Mouse (Mus musculus): Measurements from ENCODE around the gene Erc2.
A peak's percentile ranks its signal among the peaks of the same experiment; 100 is the strongest.

The Erc2 gene

DNA sequence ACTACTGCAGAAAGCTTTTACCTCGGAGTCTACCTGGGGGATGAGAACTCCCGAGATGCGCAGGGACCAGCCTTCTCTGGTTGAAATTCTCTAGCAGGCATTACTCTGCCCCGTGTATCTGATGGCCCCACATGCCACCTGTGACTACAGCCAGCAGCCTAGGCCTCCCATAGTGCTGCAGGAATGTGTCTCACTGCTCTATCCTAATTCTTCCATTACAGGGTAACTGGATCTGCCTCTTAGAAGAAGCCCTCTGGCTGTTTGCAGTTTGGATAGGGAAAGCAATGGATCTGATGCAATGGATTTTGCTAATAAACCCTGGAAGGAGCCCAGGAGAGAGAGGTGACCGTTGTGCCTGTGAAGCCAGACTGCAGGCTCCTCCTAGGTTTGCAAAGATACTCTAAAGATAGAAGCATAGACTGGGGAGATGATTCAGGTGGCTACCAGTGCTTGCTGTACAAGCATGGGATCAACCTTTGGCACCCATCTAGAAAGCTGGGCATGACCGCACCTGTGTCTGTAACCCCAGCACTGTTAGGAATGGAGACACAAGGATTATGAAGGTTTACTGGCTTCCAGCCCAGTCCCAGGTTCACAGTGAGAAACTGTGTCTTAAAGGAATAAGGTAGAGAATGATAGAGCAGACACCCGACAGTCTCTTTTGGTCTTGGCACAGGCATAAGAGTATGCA, 821.2 kb downstream of the Erc2 start:
- DNase-seq (ENCODE audit: low spot score), result no peak

DNA sequence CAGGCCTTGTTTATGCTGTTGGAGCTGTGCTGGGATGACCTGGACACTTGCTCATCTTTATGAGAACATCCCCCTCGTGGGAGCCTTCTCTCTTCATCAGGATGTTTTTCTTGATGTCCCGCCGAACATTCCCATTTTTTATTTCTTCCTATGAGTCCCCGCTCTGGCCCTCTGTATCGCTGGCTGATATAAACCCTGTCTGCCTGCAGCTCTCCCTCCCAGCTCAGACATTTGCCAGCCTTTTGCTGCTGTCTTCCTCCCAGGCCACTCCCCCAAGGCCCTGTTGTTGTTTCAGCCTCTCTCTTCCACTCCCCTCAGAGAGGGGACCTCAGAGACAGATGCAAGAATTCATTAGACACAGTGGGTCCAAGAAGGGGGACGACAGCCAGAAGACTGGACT, 823.5 kb downstream of the Erc2 start:
- DNase-seq (ENCODE audit: low spot score), result no peak

DNA sequence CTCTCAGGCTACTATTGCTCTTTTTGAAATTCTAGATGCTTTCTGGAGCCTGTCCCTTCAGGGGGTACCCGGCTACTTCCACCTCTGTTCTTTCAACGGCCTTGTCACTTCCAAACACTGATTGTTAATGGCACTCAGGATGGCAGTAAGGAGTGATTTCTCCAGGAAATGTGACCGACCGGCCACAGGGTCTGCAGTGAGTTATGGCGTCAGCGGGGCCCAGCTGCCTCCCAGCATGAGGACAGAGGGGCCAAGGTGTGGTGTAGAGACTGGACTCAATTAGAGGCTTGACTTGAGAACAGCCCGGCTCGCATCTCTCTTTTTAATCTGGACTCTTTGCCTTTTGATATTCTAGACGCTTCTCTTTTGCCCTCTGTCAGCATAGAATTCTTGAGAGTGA, 829.5 kb downstream of the Erc2 start:
- DNase-seq (ENCODE audit: low spot score), result no peak

DNA sequence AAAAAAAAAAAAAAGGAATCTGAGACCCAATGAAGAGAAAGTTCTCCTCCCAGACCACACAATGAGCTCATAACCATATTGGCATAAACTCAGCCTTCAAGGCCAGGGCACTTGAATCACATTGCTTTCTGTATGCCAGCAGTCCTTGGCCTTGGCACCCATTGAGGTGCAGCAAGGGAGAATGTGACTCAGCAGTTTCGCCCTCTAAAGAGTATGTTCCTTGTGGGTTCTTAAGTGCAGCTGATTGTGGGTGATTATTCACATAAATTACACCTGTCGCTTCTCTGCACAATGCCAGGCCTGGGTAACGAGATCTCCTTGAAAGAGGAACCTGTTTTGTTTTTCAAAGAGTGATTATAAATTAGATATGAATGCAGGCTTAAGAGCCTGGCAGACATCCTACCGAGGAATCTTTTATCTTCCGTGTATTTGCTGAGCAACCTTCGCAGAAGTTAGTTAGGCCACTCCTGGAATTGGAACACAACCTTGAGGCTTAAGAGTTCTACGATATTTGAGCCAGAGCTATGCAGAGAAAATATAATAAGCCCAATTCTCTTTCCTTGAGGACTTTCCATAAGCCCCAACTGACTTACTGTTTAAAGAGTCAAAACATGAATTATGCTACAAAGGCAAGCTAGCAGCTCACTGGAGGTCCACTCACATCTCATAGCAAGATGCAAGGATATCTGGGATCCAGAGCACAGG, 834.3 kb downstream of the Erc2 start:
- DNase-seq (ENCODE audit: low spot score), result no peak

DNA sequence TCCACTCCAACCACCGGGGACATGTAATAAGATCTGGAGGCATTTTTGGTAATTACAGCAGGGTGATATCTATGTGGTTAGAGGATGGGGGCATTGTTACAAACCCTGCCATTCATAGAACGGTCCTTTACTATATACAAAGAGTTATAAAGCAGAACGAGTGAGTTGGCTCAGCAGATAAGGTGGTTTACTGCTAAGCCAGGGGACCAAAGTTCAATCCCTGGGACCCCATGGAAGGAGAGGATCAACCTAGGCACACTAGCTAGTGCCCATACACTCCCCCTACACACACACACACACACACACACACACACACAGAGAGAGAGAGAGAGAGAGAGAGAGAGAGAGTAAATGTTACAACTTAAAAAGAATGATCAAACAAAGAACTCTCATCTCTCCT, 835.2 kb downstream of the Erc2 start:
- no peak for DNase-seq (ENCODE audit: low spot score)

DNA sequence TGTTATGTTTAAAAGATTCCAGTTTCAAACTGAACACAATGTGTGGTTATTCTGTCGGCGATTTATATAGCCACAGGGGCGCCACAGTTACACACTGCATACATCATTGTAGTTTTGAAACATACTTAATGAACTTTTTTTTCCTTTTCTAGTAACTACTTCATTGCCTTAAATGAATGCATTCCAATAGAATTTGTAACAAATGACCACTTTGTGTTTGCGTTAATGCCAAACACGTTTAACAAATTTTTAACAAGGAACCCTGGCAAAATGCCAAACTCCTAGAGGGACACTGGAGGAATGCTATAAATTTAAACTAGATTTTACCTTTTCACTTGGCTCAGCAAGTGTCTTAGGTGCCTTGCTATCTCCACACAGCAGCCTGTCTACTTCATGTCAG, 845.7 kb downstream of the Erc2 start:
- DNase-seq (ENCODE audit: low spot score), result no peak

DNA sequence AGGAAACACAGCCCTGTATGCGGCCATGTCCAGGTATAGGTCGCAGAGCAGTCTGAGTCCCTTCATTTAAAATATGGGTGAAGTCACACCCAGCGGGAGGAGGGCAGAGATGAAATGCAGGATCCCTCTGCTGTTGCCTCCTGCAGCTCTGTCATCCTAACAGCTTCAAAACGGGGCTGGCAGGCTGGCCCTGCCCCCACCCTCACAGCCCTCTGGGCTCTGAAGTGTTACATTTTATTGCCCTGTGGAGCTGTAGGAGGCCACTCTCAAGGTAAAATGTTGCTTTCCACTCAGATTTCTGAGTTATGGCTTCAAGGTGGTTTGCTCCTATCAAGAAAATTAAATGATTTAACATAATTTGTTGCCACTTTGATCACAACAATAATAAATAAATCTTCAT, 847.5 kb downstream of the Erc2 start:
- no peak for DNase-seq (ENCODE audit: low spot score)

DNA sequence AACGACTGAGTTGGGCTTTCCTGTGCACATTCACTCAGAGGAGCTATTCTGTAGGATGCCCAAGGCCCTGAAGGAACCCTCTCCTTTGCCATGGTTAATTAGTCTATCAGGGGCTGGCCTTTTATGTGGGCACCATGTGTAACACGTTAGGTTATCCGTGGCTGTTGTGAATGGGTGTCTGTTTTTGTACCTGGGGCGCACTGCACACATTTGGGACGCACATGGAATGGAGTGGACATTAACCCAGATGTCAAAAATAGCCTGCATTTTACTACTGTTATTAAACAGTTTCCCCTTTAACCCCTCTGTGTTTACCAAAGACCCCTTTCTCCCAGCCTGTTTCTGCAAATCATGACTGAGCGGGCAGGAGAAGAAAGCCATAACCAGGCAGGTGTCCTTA, 848.0 kb downstream of the Erc2 start:
- no peak for DNase-seq (ENCODE audit: low spot score)

DNA sequence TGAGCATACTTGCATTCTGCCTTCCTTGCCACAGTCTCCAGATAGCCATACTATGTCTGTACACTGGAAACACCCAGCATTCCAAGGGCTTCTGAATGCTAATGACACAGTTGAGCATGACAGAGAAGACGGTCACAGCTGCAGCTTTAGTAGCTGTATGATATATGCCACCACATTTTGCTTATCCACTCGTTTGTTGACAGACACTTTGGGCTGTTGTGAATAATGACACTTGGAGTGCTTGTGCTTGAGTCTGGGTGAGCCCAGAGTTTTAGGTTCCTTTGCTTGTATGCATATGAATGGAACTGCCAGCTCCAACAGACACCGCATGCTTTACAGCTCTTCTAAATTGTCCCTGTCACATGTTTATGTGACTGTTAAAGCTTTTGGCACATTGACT, 852.8 kb downstream of the Erc2 start:
- DNase-seq (ENCODE audit: low spot score), result peak; percentile 23

DNA sequence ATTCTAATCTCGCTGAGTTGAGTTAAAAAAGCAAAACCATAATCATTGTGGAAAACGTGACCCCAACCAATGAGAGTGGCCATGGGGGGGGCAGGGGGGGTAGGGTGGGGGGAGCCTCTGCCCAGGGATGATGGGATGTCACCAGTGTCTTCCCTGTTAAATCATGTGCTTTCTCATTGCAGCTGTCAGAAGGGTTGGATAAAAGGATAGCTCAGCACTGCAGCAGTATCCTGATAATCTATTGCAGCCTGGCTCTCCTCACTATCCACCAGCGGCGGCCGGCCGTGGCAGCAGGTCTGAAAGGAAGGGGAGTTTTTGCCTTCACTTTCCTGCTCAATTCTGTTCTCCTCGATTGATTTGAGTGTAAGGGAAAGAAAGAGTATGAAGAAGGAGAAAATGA, 853.2 kb downstream of the Erc2 start:
- DNase-seq (ENCODE audit: low spot score), result peak; percentile 13

DNA sequence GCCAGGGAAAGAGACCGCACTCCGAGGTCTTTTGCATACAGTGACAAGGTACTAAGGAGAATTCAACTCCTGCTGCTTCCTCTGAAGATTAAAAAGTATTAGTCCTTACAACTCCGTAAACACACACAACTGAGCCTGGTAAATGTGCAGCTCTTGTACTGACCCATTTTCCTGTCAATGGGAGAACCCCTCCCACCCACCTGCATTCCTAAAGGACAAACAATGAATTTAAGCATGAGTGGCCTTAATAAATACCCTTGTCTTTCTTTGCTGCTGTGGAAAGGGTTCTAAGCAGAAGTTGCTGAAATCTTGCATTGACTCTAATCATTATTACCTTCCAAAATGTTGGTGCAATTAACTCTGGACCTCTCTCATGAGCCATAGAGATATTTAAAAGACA, 854.5 kb downstream of the Erc2 start:
- peak; percentile 47 for DNase-seq (ENCODE audit: low spot score)

DNA sequence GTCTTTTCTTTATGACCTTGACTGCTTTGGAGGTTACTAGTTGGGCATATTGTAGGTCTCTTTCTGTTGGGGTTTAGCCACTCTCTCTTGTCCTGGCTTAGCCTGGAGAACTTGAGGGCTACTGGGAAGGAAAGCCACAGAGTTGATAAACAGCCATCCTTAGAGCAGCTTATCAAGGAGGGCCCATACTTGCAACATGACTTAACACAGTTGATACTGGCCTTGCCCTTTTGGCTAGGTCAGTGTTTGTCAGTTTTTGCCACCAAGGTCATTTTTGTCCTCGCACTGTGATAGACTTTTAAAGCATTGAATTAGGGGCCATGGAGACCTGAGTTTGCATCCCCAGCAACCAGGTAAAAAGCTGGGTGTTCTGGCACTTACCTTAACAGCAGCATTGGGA, 858.6 kb downstream of the Erc2 start:
- no peak for DNase-seq (ENCODE audit: low spot score)

DNA sequence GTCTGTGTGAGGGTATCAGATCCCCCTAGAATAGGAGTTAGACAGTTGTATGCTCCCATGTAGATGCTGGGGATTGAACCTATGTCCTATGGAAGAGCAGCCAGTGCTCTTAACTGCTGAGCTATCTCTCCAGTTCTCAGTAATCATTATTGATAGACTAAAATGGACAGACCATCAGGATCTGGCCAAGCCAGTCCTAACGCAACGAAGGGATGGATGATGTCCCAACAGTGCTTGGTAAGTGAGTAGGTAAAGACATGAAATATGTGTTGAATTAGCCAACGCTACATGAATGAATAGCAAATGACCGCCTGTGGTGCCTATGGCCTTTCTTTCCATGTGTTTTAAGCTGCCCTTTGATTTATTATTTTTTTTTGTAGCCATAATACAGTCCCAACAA, 871.6 kb downstream of the Erc2 start:
- DNase-seq (ENCODE audit: low spot score), result no peak

DNA sequence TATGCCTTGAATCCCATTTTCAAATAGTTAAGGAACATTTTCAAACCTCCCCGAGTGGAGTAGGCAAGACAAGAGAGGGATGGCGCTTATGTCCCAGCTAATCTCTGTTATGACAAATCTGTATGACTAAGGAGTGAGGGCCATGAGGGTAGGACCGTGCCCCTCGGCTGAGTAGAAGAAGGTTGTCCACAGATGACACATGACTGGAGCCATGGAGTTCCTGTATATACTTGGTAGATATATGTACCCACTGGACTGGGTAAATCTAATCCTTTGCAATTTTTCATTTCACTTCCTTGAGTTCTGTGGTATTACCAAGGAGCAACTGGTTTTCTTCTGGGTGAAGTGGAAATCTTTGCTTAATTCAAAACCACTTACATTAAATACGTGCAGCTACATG, 872.0 kb downstream of the Erc2 start:
- DNase-seq (ENCODE audit: low spot score), result no peak

DNA sequence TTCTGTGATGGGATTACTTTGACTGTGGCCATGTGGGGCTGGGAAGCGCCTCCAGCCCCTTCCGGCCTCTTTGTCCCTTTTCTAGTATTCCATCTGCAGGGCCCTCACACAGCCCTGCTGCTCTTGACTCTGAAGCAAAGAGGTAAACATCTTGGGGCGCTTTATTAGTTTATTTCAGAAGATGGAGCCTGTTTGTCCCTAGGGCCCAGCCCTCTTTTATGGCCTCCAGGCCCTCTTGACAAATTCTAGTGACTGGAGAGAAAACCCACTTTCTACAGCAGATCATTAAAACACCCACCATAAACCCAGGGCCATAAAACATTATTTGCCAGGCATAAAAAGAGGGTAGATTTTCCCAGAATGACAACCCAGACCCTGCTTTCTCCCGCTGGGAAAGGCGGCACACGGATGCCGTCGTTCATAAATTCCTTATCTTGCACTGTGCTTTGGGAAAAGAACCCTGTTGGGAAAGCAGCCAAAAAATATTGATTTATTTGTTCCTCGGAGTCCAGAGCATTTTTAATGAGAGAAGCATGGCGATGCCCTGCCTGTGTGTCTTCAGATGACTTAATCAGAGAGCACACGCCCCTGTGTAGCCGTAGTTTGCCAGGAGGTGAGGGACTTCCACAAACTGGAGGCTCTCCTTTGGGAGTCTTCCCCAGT, 879.1 kb downstream of the Erc2 start:
- no peak for DNase-seq (ENCODE audit: low spot score)

DNA sequence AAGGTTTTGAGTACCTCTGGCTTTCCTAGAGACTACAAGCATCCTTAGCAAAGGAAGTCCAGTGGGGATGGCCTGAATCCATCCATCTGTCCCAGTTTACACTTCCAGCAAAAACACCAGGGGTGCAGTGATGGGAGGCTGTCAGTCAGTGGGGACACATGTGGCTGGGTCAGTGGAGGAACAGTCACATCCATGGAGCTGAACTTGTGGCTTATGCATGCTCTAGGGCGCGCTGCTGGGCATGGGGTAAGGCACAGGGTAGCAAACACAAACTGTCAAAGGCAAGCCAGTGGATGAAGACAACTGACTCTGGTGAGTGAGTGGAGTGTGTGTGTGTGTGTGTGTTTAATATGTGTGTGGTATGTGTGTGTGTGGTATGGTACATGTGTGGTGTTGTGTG, 881.0 kb downstream of the Erc2 start:
- DNase-seq (ENCODE audit: low spot score), result no peak

DNA sequence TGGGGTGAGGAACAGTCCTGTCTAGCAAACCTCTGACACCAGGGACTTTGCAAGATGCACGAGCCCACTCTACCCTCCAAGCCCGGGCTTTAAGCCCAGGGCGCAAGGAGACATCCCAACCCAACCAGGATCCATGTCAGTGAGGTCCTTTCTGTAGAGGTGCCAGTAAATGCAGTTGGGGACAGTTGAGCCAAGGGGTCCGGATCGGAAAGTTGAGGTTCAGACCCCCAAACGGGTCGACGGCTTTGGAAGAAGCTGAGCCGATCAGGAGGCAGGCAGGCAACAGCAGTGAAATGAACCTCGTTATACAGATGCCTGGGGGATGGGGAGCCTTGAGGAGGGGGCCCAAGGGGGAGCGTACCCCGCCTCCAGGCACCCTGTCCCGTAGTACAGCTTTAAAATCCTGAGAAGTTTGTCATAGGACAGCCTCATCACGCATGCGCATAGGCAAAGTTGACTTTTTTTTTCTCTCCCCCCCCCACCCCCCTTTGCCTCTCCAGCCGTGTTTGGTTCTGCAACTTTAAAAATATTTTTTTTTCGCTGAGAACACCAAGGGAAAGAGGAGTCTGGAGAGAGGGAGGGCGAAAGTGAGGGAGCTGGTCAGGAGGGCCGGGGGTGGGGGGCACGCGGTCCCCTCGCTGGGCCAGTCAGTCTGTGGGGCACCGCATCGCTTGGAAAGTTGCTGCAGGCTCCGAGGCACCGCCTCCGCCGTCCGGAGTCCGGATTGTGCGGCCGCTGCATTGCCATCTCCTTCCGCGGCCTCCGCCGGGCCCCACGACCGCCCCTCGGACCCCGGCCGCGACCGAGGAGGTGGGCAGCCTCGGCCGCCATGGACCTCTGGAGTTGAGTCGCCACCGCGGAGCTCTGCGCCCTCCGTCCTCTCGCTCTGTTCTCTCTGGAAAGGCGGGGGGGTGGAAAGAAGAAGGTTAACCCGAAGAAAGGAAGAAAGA, 882.1 kb downstream of the Erc2 start, which contains the start of gene Wnt5a:
TSS of gene Wnt5a (plus strand) at position 650 of the 950 bp plus-strand sequence.
- DNase-seq (ENCODE audit: low spot score), result peak; percentile 70

DNA sequence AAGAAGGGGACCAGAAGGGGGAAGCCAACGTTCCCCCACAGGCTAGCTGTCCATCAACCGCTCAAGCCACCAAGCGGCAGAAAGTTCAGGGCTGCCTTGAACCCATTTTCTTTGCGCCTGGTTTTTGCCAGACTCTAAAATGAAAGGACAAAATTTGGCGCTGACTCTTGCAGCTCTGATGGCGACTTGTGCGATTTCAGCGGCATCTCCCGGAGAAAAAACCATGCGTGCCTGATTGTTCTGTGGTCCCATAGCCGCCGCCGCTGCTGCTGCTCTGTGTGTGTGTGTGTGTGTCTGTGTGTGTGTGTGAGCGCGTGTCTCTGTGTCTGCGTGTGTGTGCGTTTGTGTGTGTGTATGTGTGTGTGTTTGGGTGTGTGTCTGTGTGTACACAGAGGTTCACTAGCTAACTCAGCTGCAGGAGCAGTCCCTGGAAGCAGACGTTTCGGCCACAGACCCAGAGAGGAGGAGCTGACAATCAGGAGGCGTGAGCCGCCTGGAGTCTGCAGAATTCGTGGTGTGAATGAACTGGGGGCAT, 882.9 kb downstream of the Erc2 start:
- peak; percentile 71 for DNase-seq (ENCODE audit: low spot score)

DNA sequence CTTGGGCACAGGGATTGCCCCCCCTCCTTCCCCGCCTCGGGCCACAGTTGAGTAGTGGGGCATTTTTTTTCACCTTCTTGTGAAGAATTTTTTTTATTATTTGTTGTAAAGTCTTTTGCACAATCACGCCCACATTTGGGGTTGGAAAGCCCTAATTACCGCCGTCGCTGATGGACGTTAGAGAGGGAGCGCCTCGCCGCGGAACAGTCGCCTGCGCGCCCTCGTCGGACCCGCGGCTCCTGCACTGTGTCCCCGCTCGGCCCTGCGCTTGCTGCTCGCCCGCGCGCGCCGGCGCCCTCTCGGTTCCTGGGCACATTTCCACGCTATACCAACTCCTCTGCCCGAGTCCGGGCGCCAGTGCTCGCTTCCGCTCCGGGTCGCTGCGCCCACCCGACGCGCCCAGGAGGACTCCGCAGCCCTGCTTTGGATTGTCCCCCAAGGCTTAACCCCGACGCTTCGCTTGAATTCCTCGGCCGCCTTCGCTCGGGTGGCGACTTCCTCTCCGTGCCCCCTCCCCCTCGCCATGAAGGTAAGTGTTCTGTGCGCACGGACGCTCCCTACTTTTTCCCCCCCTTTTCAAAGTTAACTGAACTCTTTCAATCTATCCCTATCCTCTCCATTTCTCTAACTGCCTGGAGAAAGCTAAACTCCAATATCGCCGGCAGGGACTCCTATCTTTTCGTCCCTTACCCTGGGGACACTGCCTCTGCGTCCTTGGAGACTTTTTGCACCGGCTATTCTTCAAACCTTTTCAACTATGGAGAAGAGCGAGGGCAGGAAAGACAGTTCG, 883.6 kb downstream of the Erc2 start:
- DNase-seq (ENCODE audit: low spot score), result peak; percentile 63

DNA sequence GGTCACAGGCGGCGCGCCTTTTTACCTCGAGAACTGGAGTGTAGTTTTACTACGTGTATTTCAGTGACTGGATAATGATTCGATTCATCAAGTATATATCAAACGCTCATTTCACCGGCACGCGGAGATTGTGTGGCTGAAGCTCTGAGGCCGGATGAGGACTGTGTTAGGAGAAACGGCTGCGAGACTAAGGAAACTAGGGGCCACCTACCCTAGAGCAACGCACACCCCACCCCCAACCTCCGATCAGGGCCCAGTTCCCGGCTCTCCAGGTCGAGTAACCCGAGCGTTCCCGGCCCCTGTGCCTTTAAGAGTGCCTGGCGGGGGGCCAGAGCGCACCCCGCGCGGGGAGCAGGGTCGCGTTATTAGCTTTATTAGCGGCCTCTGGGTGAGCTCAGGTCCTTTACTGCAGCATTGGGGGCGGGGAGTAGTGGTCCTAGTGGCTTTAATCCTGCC, 884.2 kb downstream of the Erc2 start:
- peak; percentile 55 for DNase-seq (ENCODE audit: low spot score)

DNA sequence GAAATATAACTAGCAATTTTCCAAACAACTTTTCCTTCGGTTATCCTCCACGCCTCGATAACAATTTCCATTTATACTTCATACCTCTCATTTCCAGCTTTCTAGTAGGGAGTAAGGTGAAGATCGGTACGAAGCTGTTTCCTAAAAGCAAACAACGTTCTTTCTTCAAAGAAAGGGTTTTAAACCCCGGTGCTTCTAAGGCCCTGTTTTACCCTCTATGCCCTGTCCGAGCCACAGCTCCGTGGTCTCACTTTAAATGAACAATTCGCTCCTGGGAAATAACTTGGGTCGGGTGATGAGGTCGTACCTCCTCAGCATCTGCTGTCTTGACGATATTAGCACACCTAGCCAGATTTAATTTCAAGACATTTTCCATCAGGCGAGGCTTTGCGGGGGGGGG, 884.8 kb downstream of the Erc2 start:
- peak; percentile 39 for DNase-seq (ENCODE audit: low spot score)

Data from retina, embryonic 14.5 days (tissue).